ENCODE assay signal across 8 mouse cellular contexts in the genomic region with DNA sequence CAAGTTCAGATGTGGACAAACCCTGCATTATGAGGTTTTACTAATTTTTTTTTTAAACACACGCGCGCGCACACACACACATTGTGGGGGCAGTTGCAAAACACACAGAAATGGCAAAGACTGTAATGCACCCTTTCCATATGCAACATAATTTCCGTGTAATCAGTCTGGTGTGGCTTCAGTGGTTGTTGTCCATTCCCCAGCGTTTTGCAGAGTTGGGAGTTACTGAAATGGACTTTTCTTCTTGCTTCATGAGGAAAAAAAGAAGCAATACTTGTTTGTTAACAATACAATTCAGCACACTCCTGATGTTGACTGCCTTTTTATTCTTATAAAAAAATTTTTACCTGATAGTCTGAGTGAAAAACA. TPM values are rescaled to one million over a fixed set of nuclear protein-coding genes. Genes with fewer than 3 reads are reported as not detected.
DNase-seq lines count a peak whose midpoint lies in the region; ATAC-seq and TF ChIP-seq lines count a peak whose summit lies in the region.

No protein-coding gene starts in this region.

- H3K4me1 ChIP-seq in heart, postnatal 0 days (ENCODE audit: control insufficient read depth, insufficient read depth) = 0 out of 2 replicates have a peak, but pooled peaks cover 5% of the 10 kb centered on the region
- H3K4me1 ChIP-seq in hindbrain, embryonic 12.5 days = peaks cover 7% of the 10 kb centered on the region
- H3K4me1 ChIP-seq in midbrain, embryonic 12.5 days = no peaks in the 10 kb centered on the region

- no peaks in the 10 kb centered on the region; the same call in 1 of the 2 replicates for H3K27me3 ChIP-seq in heart, postnatal 0 days (ENCODE audit: control insufficient read depth, insufficient read depth, low read length)
- H3K27me3 ChIP-seq in hindbrain, embryonic 12.5 days = peaks cover 15% of the 10 kb centered on the region; the same call in 1 of the 2 replicates
- peaks cover 37% of the 10 kb centered on the region for H3K27me3 ChIP-seq in midbrain, embryonic 12.5 days

- H3K36me3 ChIP-seq in heart, postnatal 0 days (replicated peaks; ENCODE audit: control insufficient read depth, insufficient read depth, low read length) = no peaks in the 10 kb centered on the region
- no peaks in the 10 kb centered on the region for H3K36me3 ChIP-seq in hindbrain, embryonic 12.5 days
- no peaks in the 10 kb centered on the region for H3K36me3 ChIP-seq in midbrain, embryonic 12.5 days

- peak overlapping the region; percentile 38 for H3K4me3 ChIP-seq in heart, postnatal 0 days (ENCODE audit: low read depth, low read length)
- peak overlapping the region; percentile 44 for H3K4me3 ChIP-seq in hindbrain, embryonic 12.5 days
- H3K4me3 ChIP-seq in midbrain, embryonic 12.5 days = peak overlapping the region; percentile 49

- no peak for DNase-seq in heart, postnatal 0 days (ENCODE audit: low spot score)
- DNase-seq in heart, adult 9 months (ENCODE audit: low spot score in 2 of 2) = no peak
- DNase-seq in ovary, postnatal 10 days (ENCODE audit: low spot score) = no peak
- DNase-seq in thymus, postnatal 36 days = no peak

- peak overlapping the region; percentile 63 for H3K4me2 ChIP-seq in heart, postnatal 0 days (ENCODE audit: low read depth, low read length)
- H3K4me2 ChIP-seq in hindbrain, embryonic 12.5 days (replicated peaks) = peak overlapping the region; percentile 77
- H3K4me2 ChIP-seq in midbrain, embryonic 12.5 days (replicated peaks) = peak overlapping the region; percentile 71

- H3K9ac ChIP-seq in heart, postnatal 0 days (replicated peaks; ENCODE audit: low read depth, low read length) = no peak overlapping the region
- H3K9ac ChIP-seq in hindbrain, embryonic 12.5 days = no peak overlapping the region
- peak overlapping the region; percentile 48; the same call in 1 of the 2 replicates for H3K9ac ChIP-seq in midbrain, embryonic 12.5 days (replicated peaks)

- H3K27ac ChIP-seq in heart, postnatal 0 days (ENCODE audit: low read depth) = no peak overlapping the region
- no peak overlapping the region for H3K27ac ChIP-seq in hindbrain, embryonic 12.5 days
- H3K27ac ChIP-seq in midbrain, embryonic 12.5 days (replicated peaks) = no peak overlapping the region

- WGBS in heart, postnatal 0 days = 46% methylated on average over 6 of the region's 6 CpGs
- 38% methylated on average over 6 of the region's 6 CpGs for WGBS in hindbrain, embryonic 12.5 days
- 36% methylated on average over 6 of the region's 6 CpGs for WGBS in midbrain, embryonic 12.5 days

- no peak for ATAC-seq in heart, postnatal 0 days (ENCODE audit: insufficient read depth, low read depth)
- ATAC-seq in common myeloid progenitor, adult 5-6 weeks (replicated peaks; ENCODE audit: low read depth, poor library complexity, severe bottlenecking) = peak; percentile 17; the same call in 1 of the 2 replicates
- 0 out of 2 replicates have a peak, but pooled peaks have one; percentile 19 for ATAC-seq in hindbrain, embryonic 12.5 days (ENCODE audit: low FRiP score)
- no peak for ATAC-seq in midbrain, embryonic 12.5 days (ENCODE audit: low FRiP score, low read depth)
- no peak for ATAC-seq in erythroid progenitor cell, adult 5-6 weeks (replicated peaks; ENCODE audit: low FRiP score, poor library complexity, severe bottlenecking)

- no peak for TF ChIP-seq EP300 in heart, postnatal 0 days (IDR thresholded peaks at IDR 0.05; ENCODE audit: low read depth)

- TF ChIP-seq CTCF in heart, postnatal 0 days (IDR thresholded peaks at IDR 0.05; ENCODE audit: low read depth) = no peak

- no peaks in the 10 kb centered on the region for H3K9me3 ChIP-seq in heart, postnatal 0 days (replicated peaks; ENCODE audit: control insufficient read depth, low read length)
- no peaks in the 10 kb centered on the region for H3K9me3 ChIP-seq in hindbrain, embryonic 12.5 days (replicated peaks)
- no peaks in the 10 kb centered on the region for H3K9me3 ChIP-seq in midbrain, embryonic 12.5 days

RNA-seq across cellular contexts. Expression of gene Tnfsf13b, which starts 1.4 kb away (rescaled TPM):
- total RNA-seq in heart, postnatal 0 days (2014; rRNA removed; ENCODE audit: low replicate concordance) = 6.2 TPM in 1 of 2 replicates, not detected in the other
- 0.36 and 0.47 TPM in 2 replicates for polyA plus RNA-seq in heart, postnatal 0 days (2015; fragmentation: Nextera tagmentation; extraction: Ambion mirVana)
- total RNA-seq in common myeloid progenitor, adult 5-6 weeks (2017) = 0.68 TPM in 1 of 2 replicates, not detected in the other
- 0.08 and 0.09 TPM in 2 replicates for polyA plus RNA-seq in hindbrain, embryonic 12.5 days (2016; fragmentation: Nextera tagmentation; extraction: Ambion mirVana)
- 0.22 TPM in 1 of 2 replicates, not detected in the other for polyA plus RNA-seq in midbrain, embryonic 12.5 days (2016; fragmentation: Nextera tagmentation; extraction: Ambion mirVana)
- 2.1 and 3.2 TPM in 2 replicates for total RNA-seq in erythroid progenitor cell, adult 5-6 weeks (2015; ENCODE audit: low replicate concordance)
- total RNA-seq in erythroid progenitor cell, adult 5-6 weeks (2017; ENCODE audit: low replicate concordance) = 1.5 and 3.3 TPM in 2 replicates

RNA-seq across cellular contexts. Expression of gene Abhd13, which starts 30.1 kb away (rescaled TPM):
- total RNA-seq in heart, postnatal 0 days (2014; rRNA removed; ENCODE audit: low replicate concordance) = 15.2 and 19.9 TPM in 2 replicates
- polyA plus RNA-seq in heart, postnatal 0 days (2015; fragmentation: Nextera tagmentation; extraction: Ambion mirVana) = 10.3 and 11.5 TPM in 2 replicates
- total RNA-seq in common myeloid progenitor, adult 5-6 weeks (2017) = 12.8 and 14.5 TPM in 2 replicates
- polyA plus RNA-seq in hindbrain, embryonic 12.5 days (2016; fragmentation: Nextera tagmentation; extraction: Ambion mirVana) = 19.2 and 21.3 TPM in 2 replicates
- polyA plus RNA-seq in midbrain, embryonic 12.5 days (2016; fragmentation: Nextera tagmentation; extraction: Ambion mirVana) = 19.4 and 20.7 TPM in 2 replicates
- total RNA-seq in erythroid progenitor cell, adult 5-6 weeks (2015; ENCODE audit: low replicate concordance) = 3.4 and 4.7 TPM in 2 replicates
- 6.4 and 9.0 TPM in 2 replicates for total RNA-seq in erythroid progenitor cell, adult 5-6 weeks (2017; ENCODE audit: low replicate concordance)

RNA-seq across cellular contexts. Expression of gene Lig4, which starts 30.2 kb away (rescaled TPM):
- total RNA-seq in heart, postnatal 0 days (2014; rRNA removed; ENCODE audit: low replicate concordance) = 0.11 and 1.9 TPM in 2 replicates
- polyA plus RNA-seq in heart, postnatal 0 days (2015; fragmentation: Nextera tagmentation; extraction: Ambion mirVana) = 3.4 and 3.8 TPM in 2 replicates
- 0.19 and 2.5 TPM in 2 replicates for total RNA-seq in common myeloid progenitor, adult 5-6 weeks (2017)
- polyA plus RNA-seq in hindbrain, embryonic 12.5 days (2016; fragmentation: Nextera tagmentation; extraction: Ambion mirVana) = 9.7 and 11.3 TPM in 2 replicates
- 9.7 TPM in 2 replicates for polyA plus RNA-seq in midbrain, embryonic 12.5 days (2016; fragmentation: Nextera tagmentation; extraction: Ambion mirVana)
- 1.1 and 3.4 TPM in 2 replicates for total RNA-seq in erythroid progenitor cell, adult 5-6 weeks (2015; ENCODE audit: low replicate concordance)
- total RNA-seq in erythroid progenitor cell, adult 5-6 weeks (2017; ENCODE audit: low replicate concordance) = 2.2 and 2.3 TPM in 2 replicates

Comparison
In these comparisons a context has a peak if more than half of its experiments do, and no peak if none do; other contexts are left out.
1. ATAC-seq: peak in common myeloid progenitor, adult 5-6 weeks (single experiment) and hindbrain, embryonic 12.5 days (single experiment); none in heart, postnatal 0 days (single experiment), midbrain, embryonic 12.5 days (single experiment) and erythroid progenitor cell, adult 5-6 weeks (single experiment).
2. Peak in every context shown above with its lines, with median percentiles within 50 percentile points of each other: H3K4me2 ChIP-seq and H3K4me3 ChIP-seq.